Mouse (Mus musculus): ENCODE data around the gene Mthfd1. TPM values are rescaled to one million over a fixed set of nuclear protein-coding genes. Genes with fewer than 3 reads are reported as not detected.

Gene Mthfd1
- total RNA-seq, 2 experiments from 2014 or later, result 40.6 to 44.0 TPM

- no peak for DNase-seq (ENCODE audit: low spot score in 2 of 2)
Observed at GRCm38 (mm10) chr12:76345759-76346455, 90.8 kb downstream of the Mthfd1 start.

- DNase-seq (ENCODE audit: low spot score in 2 of 2), result no peak
Observed at GRCm38 (mm10) chr12:76349680-76350220, 94.7 kb downstream of the Mthfd1 start.

GRCm38 (mm10) chr12:76360868-76361267 lies 105.8 kb downstream of the Mthfd1 start:
- no peak for DNase-seq (ENCODE audit: low spot score in 2 of 2)

- DNase-seq (ENCODE audit: low spot score in 2 of 2), result no peak
Observed at GRCm38 (mm10) chr12:76361405-76362302, 106.6 kb downstream of the Mthfd1 start.

GRCm38 (mm10) chr12:76362303-76362676 lies 107.2 kb downstream of the Mthfd1 start:
- DNase-seq (ENCODE audit: low spot score in 2 of 2), result no peak

- no peak for DNase-seq (ENCODE audit: low spot score in 2 of 2)
Observed at GRCm38 (mm10) chr12:76366276-76366675, 111.2 kb downstream of the Mthfd1 start.

- no peak for DNase-seq (ENCODE audit: low spot score in 2 of 2)
Observed at GRCm38 (mm10) chr12:76367096-76367995, 112.2 kb downstream of the Mthfd1 start.

GRCm38 (mm10) chr12:76368201-76368789 lies 113.2 kb downstream of the Mthfd1 start:
- no peak for DNase-seq (ENCODE audit: low spot score in 2 of 2)

GRCm38 (mm10) chr12:76368790-76369205 lies 113.7 kb downstream of the Mthfd1 start:
- DNase-seq (ENCODE audit: low spot score in 2 of 2), result no peak

Other genes starting within 250 kb of the Mthfd1 start
- under 1 TPM; 0.18 TPM for gene Esr2, start 78.0 kb upstream of the Mthfd1 start, total RNA-seq (2021)
- not detected for gene Tex21, start 8.6 kb upstream of the Mthfd1 start, total RNA-seq (2021)
- 10 to 100 TPM; 48.9 to 52.7 TPM for gene Akap5, start 69.6 kb downstream of the Mthfd1 start, total RNA-seq (2021)
- 10 to 100 TPM; 16.9 to 20.9 TPM for gene Zbtb25, start 114.3 kb downstream of the Mthfd1 start, total RNA-seq (2021)
- gene Zbtb1, start 115.0 kb downstream of the Mthfd1 start, total RNA-seq (2021), result 1 to 10 TPM; 5.6 to 6.1 TPM
- gene Hspa2, start 148.9 kb downstream of the Mthfd1 start, total RNA-seq (2021), result 10 to 100 TPM; 62.3 to 75.3 TPM
- 1 to 10 TPM; 1.5 to 2.5 TPM for gene Ppp1r36, start 162.2 kb downstream of the Mthfd1 start, total RNA-seq (2021)